ENCODE assay signal across 28 mouse cellular contexts in the genomic region with DNA sequence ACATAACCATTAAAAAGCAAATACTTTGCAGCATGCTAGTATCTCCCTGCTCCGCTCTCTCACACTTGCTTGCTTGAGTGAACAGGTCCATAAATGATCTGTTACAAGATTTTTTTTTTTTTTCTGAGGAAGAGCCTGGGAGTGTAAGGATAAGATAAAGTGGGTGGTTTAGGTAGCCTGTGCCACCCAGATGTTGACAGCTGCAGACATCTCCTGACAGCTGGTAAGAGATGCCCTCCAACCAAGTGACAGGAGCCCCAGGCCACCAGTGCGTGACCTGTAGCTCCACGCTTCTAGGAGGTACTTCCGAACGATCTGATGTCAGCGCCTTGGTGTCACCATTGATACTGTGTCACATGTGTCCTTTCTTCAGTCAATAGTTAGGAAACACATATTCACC.
DNase-seq lines count a peak whose midpoint lies in the region; ATAC-seq and TF ChIP-seq lines count a peak whose summit lies in the region.
"Had no signal": no experiment of that assay in that cellular context is flagged by ENCODE, and none has a peak within 500 bp of the region (broad histone marks: within the 10 kb centered on the region; RNA-seq: fewer than 3 reads in every experiment).

No protein-coding gene starts in this region.

- peak; percentile 8 for DNase-seq in liver
- no peak for DNase-seq in liver, embryonic 11.5 days (ENCODE audit: low spot score)
- DNase-seq in liver, embryonic 14.5 days (ENCODE audit: low read depth in 3 of 3, low spot score in 3 of 3) = no peak
- DNase-seq in liver, postnatal 0 days = no peak
- no peak for DNase-seq in left cerebral cortex, postnatal 4 days
- DNase-seq: adrenal gland, adult 2 months; adrenal gland, postnatal 14 days; B cell, adult 2 months; cerebellum, adult 11-12 months; cerebellum, adult 8-10 months; cerebellum, postnatal 10 days; cerebellum, postnatal 36 days; embryo, embryonic 11 days; gastrocnemius, postnatal 10 days; gastrocnemius, postnatal 36 days; heart, postnatal 36 days had no signal

- WGBS in liver, embryonic 11.5 days = 85% methylated on average over 6 of the region's 6 CpGs
- 61% methylated on average over 6 of the region's 6 CpGs for WGBS in liver, embryonic 14.5 days (ENCODE audit: insufficient replicate concordance)
- 68% methylated on average over 6 of the region's 6 CpGs for WGBS in liver, postnatal 0 days (ENCODE audit: insufficient replicate concordance)
- 97% methylated on average over 6 of the region's 6 CpGs for WGBS in intestine, postnatal 0 days

- no peak overlapping the region for H3K9ac ChIP-seq in liver, embryonic 11.5 days (ENCODE audit: low read depth, low read length)
- H3K9ac ChIP-seq in liver, embryonic 14.5 days (replicated peaks) = no peak overlapping the region
- H3K9ac ChIP-seq in liver, postnatal 0 days (replicated peaks) = no peak overlapping the region
- H3K9ac ChIP-seq in intestine, postnatal 0 days (ENCODE audit: low read depth, low read length) = no peak overlapping the region
- H3K9ac ChIP-seq: embryonic facial prominence, embryonic 13.5 days; forebrain, embryonic 12.5 days; forebrain, embryonic 15.5 days; hindbrain, embryonic 13.5 days had no signal

- H3K27me3 ChIP-seq in liver, embryonic 11.5 days (replicated peaks; ENCODE audit: control insufficient read depth, insufficient read depth, low read length) = no peaks in the 10 kb centered on the region
- no peaks in the 10 kb centered on the region for H3K27me3 ChIP-seq in liver, embryonic 14.5 days (ENCODE audit: control insufficient read depth, insufficient read depth, low read length)
- H3K27me3 ChIP-seq in liver, postnatal 0 days (ENCODE audit: insufficient read depth, low read length) = no peaks in the 10 kb centered on the region
- no peaks in the 10 kb centered on the region for H3K27me3 ChIP-seq in intestine, postnatal 0 days (replicated peaks; ENCODE audit: control insufficient read depth, insufficient read depth, low read length)
- H3K27me3 ChIP-seq: CH12.LX; embryonic facial prominence, embryonic 13.5 days; forebrain, embryonic 12.5 days; forebrain, embryonic 15.5 days; hindbrain, embryonic 13.5 days had no signal

- no peak for ATAC-seq in liver, embryonic 11.5 days (replicated peaks; ENCODE audit: low FRiP score)
- peak; percentile 68 for ATAC-seq in liver, embryonic 14.5 days (ENCODE audit: insufficient read depth)
- ATAC-seq in liver, postnatal 0 days = peak; percentile 27; the same call in 1 of the 2 replicates
- ATAC-seq in intestine, postnatal 0 days = no peak
- ATAC-seq in inflammation-experienced regulatory T-cells, adult 6 months = no peak
- ATAC-seq: forebrain, embryonic 15.5 days; hindbrain, embryonic 16.5 days had no signal

- no peaks in the 10 kb centered on the region for H3K36me3 ChIP-seq in liver, embryonic 11.5 days (ENCODE audit: control insufficient read depth, insufficient read depth, low read length)
- no peaks in the 10 kb centered on the region for H3K36me3 ChIP-seq in liver, embryonic 14.5 days (replicated peaks; ENCODE audit: control insufficient read depth, insufficient read depth, low read depth)
- peaks cover 3% of the 10 kb centered on the region for H3K36me3 ChIP-seq in liver, postnatal 0 days (replicated peaks; ENCODE audit: insufficient read depth, low read length)
- H3K36me3 ChIP-seq in intestine, postnatal 0 days (ENCODE audit: control insufficient read depth, insufficient read depth) = peaks cover 37% of the 10 kb centered on the region
- H3K36me3 ChIP-seq: embryonic facial prominence, embryonic 10.5 days; forebrain, embryonic 12.5 days; hindbrain, embryonic 10.5 days had no signal

- H3K27ac ChIP-seq in liver, embryonic 11.5 days (ENCODE audit: low read depth, low read length) = no peak overlapping the region
- H3K27ac ChIP-seq in liver, embryonic 14.5 days = no peak overlapping the region
- no peak overlapping the region for H3K27ac ChIP-seq in liver, postnatal 0 days (ENCODE audit: low read depth)
- no peak overlapping the region for H3K27ac ChIP-seq in intestine, postnatal 0 days (ENCODE audit: low read depth, low read length)
- H3K27ac ChIP-seq: embryonic facial prominence, embryonic 10.5 days; embryonic facial prominence, embryonic 13.5 days; forebrain, embryonic 12.5 days; forebrain, embryonic 15.5 days; hindbrain, embryonic 10.5 days; hindbrain, embryonic 13.5 days had no signal

- no peaks in the 10 kb centered on the region for H3K4me1 ChIP-seq in liver, embryonic 11.5 days (replicated peaks; ENCODE audit: control insufficient read depth, insufficient read depth, low read length)
- peaks cover 0 to 4% of the 10 kb centered on the region in 2 experiments; a peak in 1 of 4 replicates for H3K4me1 ChIP-seq in liver, embryonic 14.5 days (replicated peaks; ENCODE audit: control insufficient read depth in 2 of 2, insufficient read depth in 2 of 2, low read length in 1 of 2)
- no peaks in the 10 kb centered on the region for H3K4me1 ChIP-seq in liver, postnatal 0 days (ENCODE audit: insufficient read depth)
- no peaks in the 10 kb centered on the region for H3K4me1 ChIP-seq in intestine, postnatal 0 days (replicated peaks; ENCODE audit: control insufficient read depth, insufficient read depth, low read length)
- H3K4me1 ChIP-seq: embryonic facial prominence, embryonic 10.5 days; embryonic facial prominence, embryonic 13.5 days; forebrain, embryonic 12.5 days; forebrain, embryonic 15.5 days; hindbrain, embryonic 13.5 days had no signal

- TF ChIP-seq CTCF in liver, embryonic 14.5 days (IDR thresholded peaks at IDR 0.05; ENCODE audit: low read depth) = no peak
- no peak for TF ChIP-seq CTCF in liver, postnatal 0 days (IDR thresholded peaks at IDR 0.05; ENCODE audit: low read depth)
- TF ChIP-seq CTCF in intestine, postnatal 0 days (IDR thresholded peaks at IDR 0.05; ENCODE audit: low read depth) = no peak

- intact Hi-C loops in left cerebral cortex, postnatal 4 days (cut with DNase I) = no loop called here

- H3K9me3 ChIP-seq in liver, embryonic 11.5 days (ENCODE audit: control insufficient read depth, low read length) = no peaks in the 10 kb centered on the region
- no peaks in the 10 kb centered on the region for H3K9me3 ChIP-seq in liver, embryonic 14.5 days (ENCODE audit: control insufficient read depth, low read length)
- no peaks in the 10 kb centered on the region for H3K9me3 ChIP-seq in liver, postnatal 0 days (ENCODE audit: low read length)
- H3K9me3 ChIP-seq in intestine, postnatal 0 days (ENCODE audit: control insufficient read depth) = no peaks in the 10 kb centered on the region
- H3K9me3 ChIP-seq: embryonic facial prominence, embryonic 10.5 days; embryonic facial prominence, embryonic 13.5 days; forebrain, embryonic 12.5 days; forebrain, embryonic 15.5 days; hindbrain, embryonic 10.5 days; hindbrain, embryonic 13.5 days had no signal

- no peak overlapping the region for H3K4me3 ChIP-seq in liver, embryonic 11.5 days (ENCODE audit: low read depth, low read length)
- no peak overlapping the region for H3K4me3 ChIP-seq in liver, embryonic 14.5 days (ENCODE audit: insufficient read depth in 1 of 2, low read depth in 2 of 2, low read length in 2 of 2)
- H3K4me3 ChIP-seq in liver, postnatal 0 days (ENCODE audit: low read depth, low read length) = no peak overlapping the region
- H3K4me3 ChIP-seq in intestine, postnatal 0 days (ENCODE audit: low read depth, low read length) = no peak overlapping the region
- H3K4me3 ChIP-seq: embryonic facial prominence, embryonic 10.5 days; embryonic facial prominence, embryonic 13.5 days; erythroblast, embryonic 14.5 days; forebrain, embryonic 12.5 days; forebrain, embryonic 15.5 days; hindbrain, embryonic 10.5 days; hindbrain, embryonic 13.5 days had no signal

- TF ChIP-seq EP300 in liver, embryonic 14.5 days (IDR thresholded peaks at IDR 0.05; ENCODE audit: low read depth) = no peak
- 0 out of 2 replicates have a peak, but pooled peaks have one; percentile 27 for TF ChIP-seq EP300 in liver, postnatal 0 days (IDR thresholded peaks at IDR 0.05; ENCODE audit: low read depth)

- no peak overlapping the region for H3K4me2 ChIP-seq in liver, embryonic 11.5 days
- no peak overlapping the region for H3K4me2 ChIP-seq in liver, embryonic 14.5 days (ENCODE audit: low read depth)
- H3K4me2 ChIP-seq in liver, postnatal 0 days (ENCODE audit: low read depth, low read length) = no peak overlapping the region
- no peak overlapping the region for H3K4me2 ChIP-seq in intestine, postnatal 0 days (replicated peaks; ENCODE audit: low read depth)
- H3K4me2 ChIP-seq: embryonic facial prominence, embryonic 13.5 days; forebrain, embryonic 12.5 days; forebrain, embryonic 15.5 days; heart, embryonic 11.5 days; hindbrain, embryonic 13.5 days had no signal

Comparison
In these comparisons a context has a peak if more than half of its experiments do, and no peak if none do; other contexts are left out.
1. ATAC-seq: peak in liver, embryonic 14.5 days (single experiment) and liver, postnatal 0 days (single experiment); none in liver, embryonic 11.5 days (single experiment), intestine, postnatal 0 days (single experiment) and inflammation-experienced regulatory T-cells, adult 6 months (single experiment).